Mouse (Mus musculus): ENCODE measurements around the gene Mogs. TPM values are rescaled to one million over a fixed set of nuclear protein-coding genes. Genes with fewer than 3 reads are reported as not detected.

Gene Mogs
- total and polyA plus RNA-seq, 3 experiments, result 57.2 to 78.9 (median 77.3) TPM

GRCm38 (mm10) chr6:83078324-83078858, 36.9 kb upstream of the Mogs start:
- H3K9me3 ChIP-seq (replicated peaks; ENCODE audit: low read length), result no peaks in the 10 kb centered on the region
- H3K4me2 ChIP-seq (ENCODE audit: insufficient read depth, low read depth, poor library complexity, severe bottlenecking), result peak overlapping the region; percentile 68
- peak overlapping the region; percentile 87 for H3K27ac ChIP-seq (ENCODE audit: insufficient read depth, low read depth)
- H3K9ac ChIP-seq (ENCODE audit: insufficient read depth, low read depth), result peak overlapping the region; percentile 59
- peak; percentile 97 for DNase-seq (ENCODE audit: extremely low read depth)
- peaks cover 3 to 19% of the 10 kb centered on the region in 2 experiments; a peak in 3 of 4 replicates for H3K4me1 ChIP-seq (ENCODE audit: control insufficient read depth in 1 of 2, insufficient read depth in 2 of 2)
- no peaks in the 10 kb centered on the region for H3K79me2 ChIP-seq (replicated peaks; ENCODE audit: control insufficient read depth, extremely low read depth, insufficient read depth, poor library complexity, severe bottlenecking)
- H3K36me3 ChIP-seq (replicated peaks in 1 of 2; ENCODE audit: control insufficient read depth in 1 of 2, insufficient read depth in 1 of 2, low read length in 1 of 2), result peaks cover 11 to 34% of the 10 kb centered on the region in 2 experiments
- H3K4me3 ChIP-seq (replicated peaks in 1 of 3; ENCODE audit: low read depth in 2 of 3, low read length in 2 of 3, poor library complexity in 1 of 3), result peak overlapping the region; percentile 84 to 89 (median 84)
- 0 out of 2 replicates have a peak, but pooled peaks have one; percentile 22 for TF ChIP-seq MYC (IDR thresholded peaks at IDR 0.05; ENCODE audit: low read depth, low read length)
- TF ChIP-seq ZC3H11A (IDR thresholded peaks at IDR 0.05; ENCODE audit: low read depth, low read length), result no peak
- TF ChIP-seq MAX (IDR thresholded peaks at IDR 0.05; ENCODE audit: low read length), result 0 out of 2 replicates have a peak, but pooled peaks have one; percentile 17
- peak; percentile 22; the same call in 1 of the 2 replicates for TF ChIP-seq CHD2 (IDR thresholded peaks at IDR 0.05; ENCODE audit: low read length)
- peak; percentile 26 for TF ChIP-seq TCF12 (IDR thresholded peaks at IDR 0.05; ENCODE audit: low read depth, low read length)
- peak; percentile 66; the same call in 1 of the 2 replicates for TF ChIP-seq HCFC1 (IDR thresholded peaks at IDR 0.05; ENCODE audit: low read depth, low read length)
- peak; percentile 94 for TF ChIP-seq ELF1 (IDR thresholded peaks at IDR 0.05; ENCODE audit: low read depth, low read length)
- TF ChIP-seq NRF1 (IDR thresholded peaks at IDR 0.05; ENCODE audit: low read depth, low read length), result peak; percentile 94
- peak; percentile 84 for TF ChIP-seq SMC3 (IDR thresholded peaks at IDR 0.05; ENCODE audit: low read depth, low read length)
- no peak for TF ChIP-seq ZNF384 (IDR thresholded peaks at IDR 0.05; ENCODE audit: low read depth, low read length)
- no peak for TF ChIP-seq CHD1 (IDR thresholded peaks at IDR 0.05; ENCODE audit: low read depth, low read length)
- no peak for TF ChIP-seq GABPA (IDR thresholded peaks at IDR 0.05; ENCODE audit: insufficient replicate concordance, low read depth, low read length)
- TF ChIP-seq IRF4 (IDR thresholded peaks at IDR 0.05; ENCODE audit: low read depth, low read length), result peak; percentile 17; the same call in 1 of the 2 replicates
- peak; percentile 76 for TF ChIP-seq NELFE (IDR thresholded peaks at IDR 0.05; ENCODE audit: low read depth, low read length)
- peak; percentile 66 for TF ChIP-seq POLR2A (IDR thresholded peaks at IDR 0.05; ENCODE audit: low read depth, low read length)
- TF ChIP-seq UBTF (IDR thresholded peaks at IDR 0.05; ENCODE audit: low read depth, low read length), result no peak
- TF ChIP-seq RAD21 (IDR thresholded peaks at IDR 0.05; ENCODE audit: low read depth, low read length), result peak; percentile 55
- peak; percentile 13 for TF ChIP-seq SIN3A (IDR thresholded peaks at IDR 0.05; ENCODE audit: low read length)
- no peak for TF ChIP-seq JUND (conservative IDR thresholded peaks at IDR 0.05; ENCODE audit: low read depth, low read length)
- TF ChIP-seq KAT2A (IDR thresholded peaks at IDR 0.05; ENCODE audit: insufficient replicate concordance, low read length), result 0 out of 2 replicates have a peak, but pooled peaks have one; percentile 42
- peak in 1 of 2 experiments; percentile 82; a peak in 2 of 4 replicates for TF ChIP-seq CTCF (conservative IDR thresholded peaks at IDR 0.05 in 1 of 2, IDR thresholded peaks at IDR 0.05 in 1 of 2; ENCODE audit: low read depth in 2 of 2, low read length in 2 of 2)
- no peak for TF ChIP-seq POLR2AphosphoS2 (IDR thresholded peaks at IDR 0.05; ENCODE audit: low read depth, low read length)
- peaks cover 3% of the 10 kb centered on the region for H3K27me3 ChIP-seq (replicated peaks)
- dilution Hi-C loops (cut with MboI; ENCODE audit: extremely low pct_ligation_motif_present, extremely low pct_unique_long_range_greater_than_20kb, low sequenced_read_pairs) (no loop called here), in situ Hi-C loops (cut with MboI; ENCODE audit: low pct_ligation_motif_present, low pct_unique_long_range_greater_than_20kb, low sequenced_read_pairs) (no loop called here)

Data from CH12.LX (cell line).